Mouse (Mus musculus) neural tube, embryonic 11.5 days (tissue): Measurements from ENCODE around the gene Srsf5. TPM values are rescaled to one million over a fixed set of nuclear protein-coding genes. Genes with fewer than 3 reads are reported as not detected.

Experiments used
- ATAC-seq: fragments of 200-750 bp; cut with Nextera tagmentation; 2 replicates; pipeline ENCODE4 v1.8.0; 2017; ENCODE audit warnings: moderate number of reproducible peaks, mild to moderate bottlenecking, moderate TSS enrichment, moderate library complexity; ENCODE audit not compliant: insufficient read depth, low FRiP score, low TSS enrichment
- DNase-seq: peaks from one replicate; pipeline ENCODE4 v3.0.0-alpha.2; 2015; ENCODE audit warnings: low spot score
- H3K27ac ChIP-seq: fragments of 300-500 bp; sonication (generic); 2 replicates; pipeline ENCODE4 v1.5.1; 2014; ENCODE audit warnings: low read depth, mild to moderate bottlenecking, low read length
- H3K27me3 ChIP-seq: fragments of 300-500 bp; sonication (generic); 2 replicates; pipeline ENCODE4 v1.6.1; 2014; ENCODE audit warnings: mild to moderate bottlenecking, low read length, mixed read lengths; ENCODE audit not compliant: control insufficient read depth, insufficient read depth
- H3K36me3 ChIP-seq: fragments of 300-500 bp; sonication (generic); 2 replicates; pipeline ENCODE4 v1.6.1; 2014; ENCODE audit warnings: mild to moderate bottlenecking, low read length, moderate library complexity, mixed read lengths; ENCODE audit not compliant: control insufficient read depth, insufficient read depth
- H3K4me1 ChIP-seq: fragments of 300-500 bp; sonication (generic); 2 replicates; pipeline ENCODE4 v1.6.1; 2014; ENCODE audit warnings: low read length, mixed read lengths; ENCODE audit not compliant: control insufficient read depth, insufficient read depth
- H3K4me2 ChIP-seq: fragments of 300-500 bp; sonication (generic); 2 replicates; pipeline ENCODE4 v1.6.1; 2014; ENCODE audit warnings: low read depth, mild to moderate bottlenecking, moderate library complexity
- H3K4me3 ChIP-seq: fragments of 300-500 bp; sonication (generic); 2 replicates; pipeline ENCODE4 v1.5.1; 2014; ENCODE audit warnings: low read depth, low read length
- H3K9ac ChIP-seq: fragments of 300-500 bp; sonication (generic); 2 replicates; pipeline ENCODE4 v1.6.1; 2014; ENCODE audit warnings: mild to moderate bottlenecking, low read length
- H3K9me3 ChIP-seq: fragments of 300-500 bp; sonication (generic); 2 replicates; pipeline ENCODE4 v1.6.1; 2016; ENCODE audit warnings: low read length; ENCODE audit not compliant: control insufficient read depth
- WGBS: fragments of 180-500 bp; shearing (Covaris S2); extraction: QIAGEN DNeasy Blood & Tissue Kit; methylation state at CpG from one replicate; pipeline ENCODE4 v1.1.7; 2014; 5-methylcytosine and 5-hydroxymethylcytosine counted together
- polyA plus RNA-seq: library from polyadenylated mRNA; unstranded; fragments of >200 nt; fragmentation: Nextera tagmentation; extraction: Ambion mirVana; gene quantifications from 2 replicates; pipeline ENCODE4 v1.2.1, GENCODE M21; 2014

The Srsf5 gene
- 356 and 413 TPM in 2 replicates for polyA plus RNA-seq

DNA sequence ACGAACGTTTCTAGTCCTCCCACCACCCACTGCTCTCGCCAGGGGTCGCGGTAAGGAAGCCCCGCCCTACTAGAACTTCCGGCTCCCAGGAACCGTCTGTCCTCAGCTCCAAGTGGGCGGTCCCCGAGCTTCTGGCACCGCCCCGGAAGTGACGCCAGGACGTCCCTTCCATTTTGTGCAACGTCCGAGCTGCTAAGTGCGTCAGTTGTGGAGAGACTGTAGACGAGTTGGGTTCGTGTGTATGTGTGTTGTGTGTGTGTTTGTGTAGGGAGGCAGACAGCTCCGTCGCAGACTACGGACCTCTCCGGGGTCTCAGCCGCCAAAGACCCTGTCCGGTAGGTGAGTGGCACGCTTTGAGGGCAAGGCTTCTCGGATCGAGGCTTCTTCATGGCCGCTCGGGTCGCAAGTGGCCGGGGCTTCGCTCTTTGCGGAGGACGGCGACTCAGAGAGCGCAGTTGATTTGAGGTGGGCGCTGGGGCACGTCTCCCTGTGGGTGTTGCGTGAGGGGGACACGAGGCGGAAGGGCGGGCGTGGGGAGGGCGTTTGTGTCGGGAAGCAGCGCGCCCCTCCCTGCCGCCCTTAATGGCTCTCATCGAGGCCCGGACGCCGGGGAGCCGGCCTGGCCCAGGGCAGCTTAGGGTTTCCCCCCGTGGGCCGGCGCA lies at the start of gene Srsf5:
Gene Srsf5 (plus strand): TSS at position 171 of the 662 bp plus-strand sequence.
- Histone ChIP-seq H3K9ac (peak within 1 kb of the TSS; percentile 87), H3K9me3 (no peaks in the 10 kb centered on the region), H3K4me3 (peak within 1 kb of the TSS; percentile 84), H3K4me2 (peak within 1 kb of the TSS; percentile 62), H3K27me3 (no peaks in the 10 kb centered on the region), H3K27ac (peak within 1 kb of the TSS; percentile 80), H3K4me1 (no peaks in the 10 kb centered on the region), H3K36me3 (peaks cover 5% of the 10 kb centered on the region)
- ATAC-seq (peak; percentile 88), DNase-seq (peak; percentile 99)
- under 1% methylated on average over 50 of the region's 57 CpGs for whole genome bisulfite sequencing

DNA sequence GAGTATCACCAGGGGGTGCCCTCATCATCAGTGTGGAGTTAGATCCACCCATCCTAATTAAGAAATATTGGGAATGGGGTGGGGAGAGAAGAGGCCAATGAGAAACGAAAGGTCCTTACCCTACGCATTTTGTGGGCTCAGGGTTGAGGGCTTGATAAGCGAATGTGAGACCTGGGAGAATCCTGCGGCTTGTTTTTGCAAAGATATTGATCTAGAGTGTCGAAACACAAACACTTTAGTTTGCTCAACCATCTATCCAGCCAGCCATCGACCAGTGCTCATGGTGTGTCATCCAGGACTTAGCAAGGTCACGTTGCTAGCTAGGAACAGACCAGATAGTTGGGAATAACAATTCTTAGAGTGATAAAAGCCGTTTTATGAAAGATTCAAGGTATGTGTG lies 35.7 kb upstream of the Srsf5 start:
- WGBS = 88% methylated on average over 8 of the region's 8 CpGs
- Histone ChIP-seq H3K9ac (no peak overlapping the region), H3K4me3 (no peak overlapping the region), H3K4me2 (no peak overlapping the region), H3K9me3 (no peaks in the 10 kb centered on the region), H3K4me1 (no peaks in the 10 kb centered on the region), H3K27me3 (no peaks in the 10 kb centered on the region), H3K27ac (no peak overlapping the region), H3K36me3 (no peaks in the 10 kb centered on the region)
- DNase-seq (no peak), ATAC-seq (no peak)

DNA sequence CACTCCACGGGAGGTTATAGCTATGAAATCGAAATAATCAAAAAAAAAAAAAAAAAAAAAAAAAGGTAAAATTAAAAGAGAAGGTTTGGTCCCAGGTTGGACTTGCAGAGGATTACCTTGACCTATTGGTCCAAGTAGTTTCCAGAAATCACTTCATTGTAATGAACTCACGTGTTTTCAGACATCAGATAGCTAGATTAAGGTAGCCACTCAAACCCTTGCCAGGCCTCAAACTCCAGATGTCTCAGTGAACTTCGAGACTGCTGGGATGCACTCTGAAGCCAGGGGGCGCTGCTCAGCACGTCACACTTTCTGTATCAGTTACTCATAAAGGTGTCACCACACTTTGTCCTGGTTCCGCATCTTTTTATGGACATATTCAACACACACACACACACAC lies 27.5 kb upstream of the Srsf5 start:
- 62% methylated on average over 7 of the region's 7 CpGs for WGBS
- no peaks in the 10 kb centered on the region for H3K36me3 ChIP-seq
- no peak overlapping the region for H3K4me2 ChIP-seq
- H3K9me3 ChIP-seq = no peaks in the 10 kb centered on the region
- H3K27me3 ChIP-seq = no peaks in the 10 kb centered on the region
- no peak overlapping the region for H3K9ac ChIP-seq
- H3K27ac ChIP-seq = no peak overlapping the region
- DNase-seq = no peak
- H3K4me3 ChIP-seq = no peak overlapping the region
- no peak for ATAC-seq
- H3K4me1 ChIP-seq = no peaks in the 10 kb centered on the region

DNA sequence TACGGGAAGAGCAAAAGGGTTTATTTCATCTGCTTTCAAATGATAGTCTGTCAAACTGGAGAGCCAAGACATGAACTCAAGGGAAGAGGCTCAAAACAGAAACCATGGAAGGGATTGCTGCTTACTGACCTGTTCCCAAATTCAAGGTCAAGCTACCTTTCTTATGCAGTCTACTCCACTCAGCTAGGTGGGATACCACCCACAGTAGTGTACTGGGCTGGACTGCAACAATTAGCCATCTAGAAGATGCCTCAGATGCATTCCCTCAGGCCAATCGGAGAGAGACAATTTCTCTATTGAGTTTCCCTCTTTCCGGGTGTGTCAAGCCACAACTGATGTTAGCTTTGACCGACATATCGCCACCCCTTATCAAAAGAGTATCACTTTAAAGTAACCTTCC lies 24.0 kb upstream of the Srsf5 start:
- no peak for ATAC-seq
- no peak for DNase-seq

DNA sequence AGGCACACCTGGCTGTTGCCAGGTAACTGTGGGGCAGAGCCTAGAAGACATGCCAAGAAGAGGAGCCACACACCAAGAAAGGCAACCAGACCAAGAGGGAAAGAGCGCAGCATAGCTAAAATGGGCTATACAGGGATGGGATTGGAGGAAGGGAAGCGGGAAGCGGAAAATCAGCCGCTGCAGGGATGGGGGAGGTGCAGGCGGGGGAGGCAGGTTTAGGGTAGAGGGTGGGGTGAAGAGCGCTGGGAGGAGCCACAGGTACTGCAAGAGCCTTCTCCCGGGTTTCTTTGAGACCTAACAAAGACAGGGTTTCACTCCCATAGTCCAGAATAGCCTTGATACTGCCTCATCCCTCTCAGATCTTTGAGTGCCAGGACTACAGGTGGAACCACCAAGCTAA lies 22.4 kb upstream of the Srsf5 start:
- WGBS = 3% methylated on average over 7 of the region's 7 CpGs
- Histone ChIP-seq H3K9ac (no peak overlapping the region), H3K27ac (no peak overlapping the region), H3K27me3 (no peaks in the 10 kb centered on the region), H3K9me3 (no peaks in the 10 kb centered on the region), H3K4me3 (no peak overlapping the region), H3K4me2 (no peak overlapping the region), H3K4me1 (no peaks in the 10 kb centered on the region), H3K36me3 (no peaks in the 10 kb centered on the region)
- DNase-seq = no peak
- ATAC-seq = no peak

More for the DNA sequence above, 24.0 kb upstream of the Srsf5 start:
- H3K4me1 ChIP-seq = no peaks in the 10 kb centered on the region
- 96% methylated on average over 5 of the region's 5 CpGs for WGBS
- no peak overlapping the region for H3K9ac ChIP-seq
- H3K27me3 ChIP-seq = no peaks in the 10 kb centered on the region
- no peaks in the 10 kb centered on the region for H3K9me3 ChIP-seq
- H3K4me2 ChIP-seq = no peak overlapping the region
- no peak overlapping the region for H3K27ac ChIP-seq
- no peaks in the 10 kb centered on the region for H3K36me3 ChIP-seq
- no peak overlapping the region for H3K4me3 ChIP-seq

DNA sequence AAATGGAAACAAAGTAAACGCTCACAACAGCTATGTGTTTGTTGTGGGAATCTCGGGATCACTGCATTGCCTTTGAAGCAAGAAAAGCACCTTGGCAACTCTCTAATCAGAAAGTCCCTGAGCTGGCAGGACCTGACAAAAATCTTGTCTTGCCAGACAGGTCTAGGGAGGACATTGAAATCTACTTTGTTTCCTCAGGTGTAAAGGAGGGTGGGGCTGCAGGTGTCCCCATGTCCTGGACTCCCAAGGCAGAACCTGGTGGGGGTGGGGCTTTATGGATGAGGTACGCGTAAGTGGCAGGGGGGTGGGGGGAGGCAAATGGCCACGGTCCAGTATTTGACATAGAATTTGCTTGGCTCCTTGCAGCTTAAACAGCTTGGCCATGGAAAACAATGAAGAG lies 21.7 kb upstream of the Srsf5 start:
- ATAC-seq (no peak), DNase-seq (no peak)
- Histone ChIP-seq H3K27me3 (no peaks in the 10 kb centered on the region), H3K4me3 (no peak overlapping the region), H3K36me3 (no peaks in the 10 kb centered on the region), H3K9me3 (no peaks in the 10 kb centered on the region), H3K27ac (no peak overlapping the region), H3K4me2 (no peak overlapping the region), H3K4me1 (no peaks in the 10 kb centered on the region), H3K9ac (no peak overlapping the region)
- 65% methylated on average over 5 of the region's 5 CpGs for WGBS

DNA sequence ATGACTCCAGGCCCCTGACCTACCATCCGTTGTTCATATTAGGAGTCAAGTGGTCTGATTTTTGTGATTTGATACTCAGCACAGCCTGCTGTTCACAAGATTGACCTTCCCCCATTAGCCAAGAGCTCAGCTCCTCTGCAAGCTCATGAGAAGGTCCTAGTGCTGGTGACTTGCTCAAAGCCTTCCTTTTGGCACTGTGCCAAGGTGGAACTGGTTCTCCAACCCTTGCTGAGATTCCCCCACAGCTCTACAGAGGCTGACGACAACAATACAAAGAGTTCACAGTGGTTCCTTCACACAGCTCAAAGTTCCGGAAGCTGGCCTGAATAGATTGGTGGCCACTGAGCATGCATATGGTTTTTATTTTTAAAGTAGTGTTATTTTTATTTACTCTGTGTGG lies 21.1 kb upstream of the Srsf5 start:
- 81% methylated on average over 3 of the region's 3 CpGs for WGBS
- H3K4me1 ChIP-seq = no peaks in the 10 kb centered on the region

DNA sequence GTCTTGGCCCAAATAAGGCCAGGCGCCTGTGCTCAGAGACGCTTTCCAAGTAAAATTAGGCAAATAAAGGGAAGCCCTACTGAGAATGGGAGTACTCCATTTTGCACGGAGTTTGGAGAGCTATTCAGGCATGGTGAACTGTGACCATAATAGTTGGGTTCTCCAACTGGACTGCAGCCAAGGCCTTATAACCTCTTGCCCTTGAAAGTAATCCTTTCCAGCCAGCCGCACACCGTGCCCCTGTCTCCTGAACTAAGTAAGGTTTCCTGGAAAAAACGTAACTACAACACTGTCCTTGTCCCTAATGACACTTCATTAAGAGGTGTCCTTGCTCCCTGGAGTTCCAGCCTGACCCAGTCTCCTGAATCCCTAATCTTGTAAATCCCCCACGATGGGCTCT lies 19.4 kb upstream of the Srsf5 start:
- no peak for DNase-seq
- no peaks in the 10 kb centered on the region for H3K4me1 ChIP-seq
- no peaks in the 10 kb centered on the region for H3K27me3 ChIP-seq
- no peak overlapping the region for H3K4me2 ChIP-seq
- 61% methylated on average over 7 of the region's 7 CpGs for WGBS
- H3K9me3 ChIP-seq = no peaks in the 10 kb centered on the region
- H3K9ac ChIP-seq = no peak overlapping the region
- no peak overlapping the region for H3K4me3 ChIP-seq
- H3K36me3 ChIP-seq = no peaks in the 10 kb centered on the region
- no peak overlapping the region for H3K27ac ChIP-seq
- no peak for ATAC-seq

More for the DNA sequence above, 21.1 kb upstream of the Srsf5 start:
- Histone ChIP-seq H3K9ac (no peak overlapping the region), H3K4me3 (no peak overlapping the region), H3K27me3 (no peaks in the 10 kb centered on the region), H3K4me2 (no peak overlapping the region), H3K36me3 (no peaks in the 10 kb centered on the region), H3K27ac (no peak overlapping the region), H3K9me3 (no peaks in the 10 kb centered on the region)
- DNase-seq (no peak), ATAC-seq (no peak)

DNA sequence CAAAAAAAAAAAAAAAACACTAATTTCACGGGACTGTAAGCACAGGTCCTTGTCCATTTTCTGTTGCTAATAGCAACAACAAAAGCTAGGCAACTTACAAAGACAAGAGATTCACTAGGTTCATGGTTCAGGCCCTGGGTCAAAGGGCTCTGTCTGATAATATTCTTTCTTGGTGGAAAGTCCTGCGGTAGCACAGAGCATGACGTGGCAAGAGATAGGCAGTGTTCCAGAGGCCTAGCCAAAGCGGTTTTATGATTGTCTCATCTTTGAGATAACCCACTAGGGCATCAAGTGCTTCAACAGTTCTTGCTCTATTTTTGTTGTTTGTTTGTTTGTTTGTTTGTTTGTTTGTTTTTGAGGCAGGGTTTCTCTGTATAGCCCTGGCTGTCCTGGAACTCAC lies 18.8 kb upstream of the Srsf5 start:
- ATAC-seq (no peak), DNase-seq (no peak)
- Histone ChIP-seq H3K4me1 (no peaks in the 10 kb centered on the region), H3K27me3 (no peaks in the 10 kb centered on the region), H3K9me3 (no peaks in the 10 kb centered on the region), H3K27ac (no peak overlapping the region), H3K36me3 (no peaks in the 10 kb centered on the region), H3K4me2 (no peak overlapping the region), H3K9ac (no peak overlapping the region), H3K4me3 (no peak overlapping the region)
- 92% methylated on average over 4 of the region's 4 CpGs for WGBS
